Mouse (Mus musculus) MEL (cell line): ENCODE measurements around the gene Slc39a11. TPM values are rescaled to one million over a fixed set of nuclear protein-coding genes. Genes with fewer than 3 reads are reported as not detected.

Source experiments
- DNase-seq: peaks from one replicate; pipeline ENCODE4 v3.0.0; 2011; ENCODE audit warnings: low read depth, low spot score
- H3K27ac ChIP-seq: 2 replicates; pipeline ENCODE4 v1.5.1; 2012; ENCODE audit warnings: low read depth, mild to moderate bottlenecking, control low read depth, low read length, moderate library complexity; ENCODE audit not compliant: control insufficient read depth
- H3K27me3 ChIP-seq, 2 experiments: fragments of 150-350 bp in 1 of 2; sonication (generic) in 1 of 2; 2 replicates each; pipeline ENCODE4 v1.6.1; 2012; ENCODE audit warnings: low read length in 2 of 2, mild to moderate bottlenecking in 2 of 2, improper control_type of control experiment in 1 of 2, moderate library complexity in 1 of 2; ENCODE audit not compliant: insufficient read depth in 2 of 2, control insufficient read depth in 1 of 2
- H3K36me3 ChIP-seq, 2 experiments: 2 replicates each; pipeline ENCODE4 v1.6.1; 2012 to 2014; ENCODE audit warnings: low read length in 2 of 2, improper control_type of control experiment in 1 of 2, inconsistent platforms in 1 of 2, mild to moderate bottlenecking in 1 of 2; ENCODE audit not compliant: insufficient read depth in 2 of 2, control insufficient read depth in 1 of 2
- H3K4me1 ChIP-seq, 2 experiments: fragments of 150-350 bp in 1 of 2; sonication (generic) in 1 of 2; 2 replicates each; pipeline ENCODE4 v1.6.1; 2012; ENCODE audit warnings: low read length in 2 of 2, improper control_type of control experiment in 1 of 2, mild to moderate bottlenecking in 1 of 2; ENCODE audit not compliant: insufficient read depth in 2 of 2, control insufficient read depth in 1 of 2
- H3K4me3 ChIP-seq, 2 experiments: fragments of 150-350 bp in 1 of 2; sonication (generic) in 1 of 2; 2 replicates each; pipeline ENCODE4 v1.5.1; 2012; ENCODE audit warnings: low read depth in 2 of 2, low read length in 2 of 2, mild to moderate bottlenecking in 2 of 2, moderate library complexity in 2 of 2, control low read depth in 1 of 2, improper control_type of control experiment in 1 of 2; ENCODE audit not compliant: control insufficient read depth in 1 of 2, insufficient read depth in 1 of 2
- H3K79me2 ChIP-seq: 2 replicates; pipeline ENCODE4 v1.6.1; 2012; ENCODE audit warnings: mild to moderate bottlenecking, low read length, moderate library complexity; ENCODE audit not compliant: control insufficient read depth, poor library complexity, insufficient read depth
- H3K9ac ChIP-seq: 2 replicates; pipeline ENCODE4 v1.6.1; 2012; ENCODE audit warnings: low read depth, mild to moderate bottlenecking, control low read depth, low read length, moderate library complexity; ENCODE audit not compliant: control insufficient read depth, poor library complexity, severe bottlenecking
- H3K9me3 ChIP-seq: fragments of 150-350 bp; sonication (generic); replicated peaks from 2 replicates; pipeline ENCODE4 v1.6.1; 2012; ENCODE audit warnings: mild to moderate bottlenecking, low read length, improper control_type of control experiment, moderate library complexity; ENCODE audit not compliant: insufficient read depth
- CHD2 ChIP-seq: IDR thresholded peaks from 2 replicates; pipeline ENCODE4 v1.6.1; 2011; ENCODE audit warnings: low read length, improper control_type of control experiment
- CTCF ChIP-seq, 3 experiments: IDR thresholded peaks in 2 of 3; conservative IDR thresholded peaks in 1 of 3; 2 replicates each; pipeline ENCODE4 v1.5.1; 2011 to 2012; ENCODE audit warnings: low read length in 3 of 3, low read depth in 2 of 3, mild to moderate bottlenecking in 2 of 3, improper control_type of control experiment in 1 of 3, inconsistent platforms in 1 of 3, mixed read lengths in 1 of 3, moderate library complexity in 1 of 3; ENCODE audit not compliant: control insufficient read depth in 1 of 3, insufficient read depth in 1 of 3, poor library complexity in 1 of 3, severe bottlenecking in 1 of 3
- ELF1 ChIP-seq: IDR thresholded peaks from 2 replicates; pipeline ENCODE4 v1.6.1; 2014; ENCODE audit warnings: low read depth, mild to moderate bottlenecking, inconsistent platforms, low read length, improper control_type of control experiment, moderate library complexity
- KAT2A ChIP-seq: conservative IDR thresholded peaks from 2 replicates; pipeline ENCODE4 v1.6.1; 2012; ENCODE audit warnings: low read depth, low read length, improper control_type of control experiment, inconsistent platforms
- MEF2A ChIP-seq: IDR thresholded peaks from 2 replicates; pipeline ENCODE4 v1.6.1; 2014; ENCODE audit warnings: low read depth, mild to moderate bottlenecking, inconsistent platforms, low read length, improper control_type of control experiment; ENCODE audit not compliant: poor library complexity, insufficient replicate concordance, severe bottlenecking; ENCODE audit errors: extremely low read depth
- MYC ChIP-seq: IDR thresholded peaks from 2 replicates; pipeline ENCODE4 v1.6.1; 2011; ENCODE audit warnings: low read depth, mild to moderate bottlenecking, low read length, improper control_type of control experiment, moderate library complexity
- NRF1 ChIP-seq: IDR thresholded peaks from 2 replicates; pipeline ENCODE4 v1.6.1; 2014; ENCODE audit warnings: low read depth, mild to moderate bottlenecking, inconsistent platforms, low read length, improper control_type of control experiment, moderate library complexity; ENCODE audit not compliant: poor library complexity, insufficient read depth, severe bottlenecking
- POLR2A ChIP-seq, 2 experiments: IDR thresholded peaks; 2 replicates each; pipeline ENCODE4 v1.6.1; 2011 to 2012; ENCODE audit warnings: low read length in 2 of 2, mild to moderate bottlenecking in 2 of 2, control low read depth in 1 of 2, improper control_type of control experiment in 1 of 2, low read depth in 1 of 2, moderate library complexity in 1 of 2; ENCODE audit not compliant: control insufficient read depth in 1 of 2, insufficient read depth in 1 of 2, poor library complexity in 1 of 2
- RAD21 ChIP-seq: IDR thresholded peaks from 2 replicates; pipeline ENCODE4 v1.6.1; 2011; ENCODE audit warnings: mild to moderate bottlenecking, low read depth, low read length, improper control_type of control experiment
- SMC3 ChIP-seq: IDR thresholded peaks from 2 replicates; pipeline ENCODE4 v1.6.1; 2011; ENCODE audit warnings: low read depth, low read length, improper control_type of control experiment
- TAL1 ChIP-seq: IDR thresholded peaks from 2 replicates; pipeline ENCODE4 v1.6.1; 2012; ENCODE audit warnings: mild to moderate bottlenecking, inconsistent platforms, low read length, moderate library complexity, mixed read lengths
- UBTF ChIP-seq: IDR thresholded peaks from 2 replicates; pipeline ENCODE4 v1.6.1; 2012; ENCODE audit warnings: low read depth, mild to moderate bottlenecking, inconsistent platforms, low read length, improper control_type of control experiment, moderate library complexity, borderline replicate concordance; ENCODE audit not compliant: insufficient read depth
- USF1 ChIP-seq: IDR thresholded peaks from 2 replicates; pipeline ENCODE4 v1.6.1; 2014; ENCODE audit warnings: low read depth, mild to moderate bottlenecking, inconsistent platforms, low read length, improper control_type of control experiment, moderate library complexity
- USF2 ChIP-seq, 2 experiments: IDR thresholded peaks; 2 replicates each; pipeline ENCODE4 v1.6.1; 2011 to 2012; ENCODE audit warnings: improper control_type of control experiment in 2 of 2, low read length in 2 of 2, borderline replicate concordance in 1 of 2, inconsistent platforms in 1 of 2, low read depth in 1 of 2, mild to moderate bottlenecking in 1 of 2; ENCODE audit not compliant: insufficient read depth in 1 of 2
- polyA plus RNA-seq, 2 experiments: library from polyadenylated mRNA; stranded (reverse) in 1 of 2; unstranded in 1 of 2; fragments of >175 nt in 1 of 2; fragments of >200 nt in 1 of 2; gene quantifications; 2 replicates each; pipeline versions ENCODE4 v1.2.1 to v1.2.4; 2012; ENCODE audit warnings: low replicate concordance in 2 of 2, low read depth in 1 of 2; ENCODE audit not compliant: insufficient read length in 2 of 2, insufficient read depth in 1 of 2, missing spikeins in 1 of 2
- total RNA-seq: library from RNA; depleted of rRNA; stranded (reverse); fragments of 300-350 nt; gene quantifications from 2 replicates; pipeline ENCODE4 v1.2.3, GENCODE M21; 2012

Gene Slc39a11
- total and polyA plus RNA-seq, 3 experiments: 34.2 to 45.6 TPM; not detected in 1

GRCm38 (mm10) chr11:113294518-113294917, 355.4 kb downstream of the Slc39a11 start:
- no peaks in the 10 kb centered on the region for H3K4me1 ChIP-seq
- no peaks in the 10 kb centered on the region for H3K27me3 ChIP-seq
- no peak overlapping the region for H3K27ac ChIP-seq
- TF ChIP-seq USF2 (IDR thresholded peaks at IDR 0.05; ENCODE audit: borderline replicate concordance in 1 of 2, insufficient read depth in 1 of 2, low read depth in 1 of 2, low read length in 2 of 2): no peak
- no peak for TF ChIP-seq CHD2
- TF ChIP-seq POLR2A (IDR thresholded peaks at IDR 0.05; ENCODE audit: control insufficient read depth in 1 of 2, insufficient read depth in 1 of 2, low read depth in 1 of 2, low read length in 2 of 2, poor library complexity in 1 of 2): no peak
- TF ChIP-seq NRF1: no peak
- TF ChIP-seq SMC3: no peak
- no peak for TF ChIP-seq TAL1
- TF ChIP-seq RAD21: no peak
- no peak for TF ChIP-seq CTCF (IDR thresholded peaks at IDR 0.05 in 2 of 3, conservative IDR thresholded peaks at IDR 0.05 in 1 of 3; ENCODE audit: control insufficient read depth in 1 of 3, insufficient read depth in 1 of 3, low read depth in 2 of 3, low read length in 3 of 3, poor library complexity in 1 of 3, severe bottlenecking in 1 of 3)
- TF ChIP-seq KAT2A: no peak
- no peak for TF ChIP-seq UBTF
- no peak for TF ChIP-seq ELF1
- TF ChIP-seq, all 39 proteins: peak for 0
- Histone ChIP-seq H3K4me3 (no peak overlapping the region), H3K9ac (no peak overlapping the region), H3K36me3 (no peaks in the 10 kb centered on the region), H3K9me3 (no peaks in the 10 kb centered on the region), H3K79me2 (no peaks in the 10 kb centered on the region)
- no peak for DNase-seq

GRCm38 (mm10) chr11:113292906-113293614, 356.8 kb downstream of the Slc39a11 start:
- H3K27ac ChIP-seq: no peak overlapping the region

More at GRCm38 (mm10) chr11:113292906-113293614, 356.8 kb downstream of the Slc39a11 start:
- H3K27me3 ChIP-seq: no peaks in the 10 kb centered on the region
- H3K36me3 ChIP-seq: no peaks in the 10 kb centered on the region
- H3K4me1 ChIP-seq: no peaks in the 10 kb centered on the region
- H3K9ac ChIP-seq: no peak overlapping the region
- H3K4me3 ChIP-seq: no peak overlapping the region
- H3K79me2 ChIP-seq: no peaks in the 10 kb centered on the region
- DNase-seq: no peak
- TF ChIP-seq MYC (no peak), MEF2A (no peak), USF1 (no peak), NRF1 (no peak), RAD21 (no peak), CTCF (IDR thresholded peaks at IDR 0.05 in 2 of 3, conservative IDR thresholded peaks at IDR 0.05 in 1 of 3; ENCODE audit: control insufficient read depth in 1 of 3, insufficient read depth in 1 of 3, low read depth in 2 of 3, low read length in 3 of 3, poor library complexity in 1 of 3, severe bottlenecking in 1 of 3) (no peak), USF2 (IDR thresholded peaks at IDR 0.05; ENCODE audit: borderline replicate concordance in 1 of 2, insufficient read depth in 1 of 2, low read depth in 1 of 2, low read length in 2 of 2) (no peak)
- no peaks in the 10 kb centered on the region for H3K9me3 ChIP-seq
